Mouse (Mus musculus) liver, postnatal 0 days (tissue): ENCODE data around the gene Senp8.

ENCODE experiments used
- CTCF ChIP-seq: sonication (generic); IDR thresholded peaks from 2 replicates; pipeline ENCODE4 v1.5.1; 2016; ENCODE audit warnings: antibody characterized with exemption, low read depth
- EP300 ChIP-seq: IDR thresholded peaks from 2 replicates; pipeline ENCODE4 v1.6.1; 2016; ENCODE audit warnings: antibody characterized with exemption, low read depth, mild to moderate bottlenecking

DNA sequence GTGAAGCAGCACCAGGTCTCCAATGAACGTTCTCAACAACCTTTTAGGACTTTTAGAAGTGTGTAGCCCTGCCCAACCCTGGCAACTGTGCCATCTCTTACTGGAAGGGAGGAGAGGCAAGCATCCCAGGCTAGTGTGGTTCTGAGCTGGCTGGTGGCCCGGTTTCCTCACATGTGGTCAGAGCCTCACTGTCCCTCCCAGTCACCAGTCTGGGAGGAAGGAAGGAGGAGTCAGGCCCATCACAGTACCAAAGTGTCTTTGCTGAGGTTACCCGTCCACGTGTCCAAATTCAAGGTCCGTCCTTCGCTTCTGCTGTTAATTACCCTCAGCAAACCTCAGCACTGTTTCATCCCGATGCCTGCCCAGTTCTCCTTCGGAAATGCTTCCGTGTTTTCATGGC lies 58.4 kb downstream of the Senp8 start:
- no peak for TF ChIP-seq CTCF
- TF ChIP-seq EP300 = no peak
